Mouse (Mus musculus) cortical plate, adult 2 months (tissue): ENCODE measurements around the gene Mast1.

Experiments
- CTCF ChIP-seq: fragments of 200-500 bp; IDR thresholded peaks from 2 replicates; pipeline ENCODE4 v1.5.1; 2011; ENCODE audit warnings: mild to moderate bottlenecking, control low read depth, low read length; ENCODE audit not compliant: insufficient read depth; ENCODE audit errors: extremely low read depth
- POLR2A ChIP-seq: fragments of 200-500 bp; IDR thresholded peaks from 2 replicates; pipeline ENCODE4 v1.6.1; 2011; ENCODE audit warnings: mild to moderate bottlenecking, low read length, control low read depth; ENCODE audit not compliant: insufficient read depth; ENCODE audit errors: extremely low read depth

GRCm38 (mm10) chr8:84984294-84985048 is 47.3 kb upstream of the Mast1 start:
- TF ChIP-seq CTCF (no peak), POLR2A (no peak)
